Mouse (Mus musculus): ENCODE measurements around the gene 1700007K13Rik. TPM values are rescaled to one million over a fixed set of nuclear protein-coding genes. Genes with fewer than 3 reads are reported as not detected.
"Not testable (repeated sequence)": the region's sequence is repeated elsewhere in the genome, so short reads cannot be mapped to it uniquely, and the experiment has no call there.

The 1700007K13Rik gene
- polyA plus RNA-seq (2015; fragmentation: Nextera tagmentation; extraction: Ambion mirVana) = not detected in 2 replicates

- Histone ChIP-seq H3K4me1 (replicated peaks) (peaks cover 18% of the 10 kb centered on the region), H3K27ac (no peak within 1 kb of the TSS), H3K36me3 (peaks cover 20% of the 10 kb centered on the region), H3K4me3 (replicated peaks) (peak within 1 kb of the TSS; percentile 20), H3K9ac (peak within 1 kb of the TSS; percentile 26; the same call in 1 of the 2 replicates), H3K4me2 (replicated peaks) (peak within 1 kb of the TSS; percentile 70), H3K27me3 (replicated peaks) (no peaks in the 10 kb centered on the region), H3K9me3 (no peaks in the 10 kb centered on the region)
- WGBS = 5% methylated on average over 25 of the region's 25 CpGs
- ATAC-seq = peak; percentile 70
These were observed at the start of gene 1700007K13Rik for GRCm38 (mm10) chr2:28465836-28466518. Gene 1700007K13Rik (minus strand): TSS chr2:28466332.

GRCm38 (mm10) chr2:28514489-28514888 is 48.4 kb upstream of the 1700007K13Rik start:
- Histone ChIP-seq H3K4me1 (replicated peaks) (peaks cover 21% of the 10 kb centered on the region), H3K9me3 (no peaks in the 10 kb centered on the region), H3K9ac (peak overlapping the region; percentile 81; the same call in 1 of the 2 replicates), H3K27ac (no peak overlapping the region), H3K4me3 (replicated peaks) (peak overlapping the region; percentile 78; the same call in 1 of the 2 replicates), H3K4me2 (replicated peaks) (peak overlapping the region; percentile 98), H3K36me3 (no peaks in the 10 kb centered on the region), H3K27me3 (replicated peaks) (no peaks in the 10 kb centered on the region)
- no peak for ATAC-seq
- WGBS = 26% methylated on average over 5 of the region's 5 CpGs

- 4% methylated on average over 47 of the region's 47 CpGs for WGBS
These were observed 47.6 kb upstream of the 1700007K13Rik start for GRCm38 (mm10) chr2:28513431-28514370.

GRCm38 (mm10) chr2:28512798-28513401 is 46.8 kb upstream of the 1700007K13Rik start, which contains the start of gene Ralgds:
Gene Ralgds (plus strand): TSS chr2:28513125.
- no peaks in the 10 kb centered on the region for H3K27me3 ChIP-seq (replicated peaks)
- no peaks in the 10 kb centered on the region for H3K36me3 ChIP-seq
- peak within 1 kb of the TSS; percentile 98 for H3K4me2 ChIP-seq (replicated peaks)
- H3K4me1 ChIP-seq (replicated peaks) = peaks cover 17% of the 10 kb centered on the region
- H3K27ac ChIP-seq = peak within 1 kb of the TSS; percentile 78
- WGBS = under 1% methylated on average over 68 of the region's 71 CpGs
- peak; percentile 86 for ATAC-seq
- no peaks in the 10 kb centered on the region for H3K9me3 ChIP-seq
- H3K9ac ChIP-seq = peak within 1 kb of the TSS; percentile 81
- peak within 1 kb of the TSS; percentile 78 for H3K4me3 ChIP-seq (replicated peaks)

More at GRCm38 (mm10) chr2:28513431-28514370, 47.6 kb upstream of the 1700007K13Rik start:
- H3K36me3 ChIP-seq = no peaks in the 10 kb centered on the region
- H3K9me3 ChIP-seq = no peaks in the 10 kb centered on the region
- H3K4me2 ChIP-seq (replicated peaks) = peak overlapping the region; percentile 98
- H3K27me3 ChIP-seq (replicated peaks) = no peaks in the 10 kb centered on the region
- peak overlapping the region; percentile 78 for H3K4me3 ChIP-seq (replicated peaks)
- peak overlapping the region; percentile 81 for H3K9ac ChIP-seq
- peak; percentile 61 for ATAC-seq
- peak overlapping the region; percentile 78 for H3K27ac ChIP-seq
- peaks cover 21% of the 10 kb centered on the region for H3K4me1 ChIP-seq (replicated peaks)

GRCm38 (mm10) chr2:28511600-28511999 is 45.5 kb upstream of the 1700007K13Rik start:
- H3K4me2 ChIP-seq (replicated peaks); H3K27me3 ChIP-seq (replicated peaks); ATAC-seq; H3K27ac ChIP-seq; H3K4me1 ChIP-seq (replicated peaks); H3K9ac ChIP-seq; H3K36me3 ChIP-seq; H3K9me3 ChIP-seq; H3K4me3 ChIP-seq (replicated peaks): not testable (repeated sequence)
- WGBS = 53% methylated on average over 5 of the region's 5 CpGs

GRCm38 (mm10) chr2:28506291-28506690 is 40.2 kb upstream of the 1700007K13Rik start:
- Histone ChIP-seq H3K36me3 (no peaks in the 10 kb centered on the region), H3K4me1 (replicated peaks) (no peaks in the 10 kb centered on the region), H3K9ac (no peak overlapping the region), H3K27ac (no peak overlapping the region), H3K27me3 (replicated peaks) (no peaks in the 10 kb centered on the region), H3K4me3 (replicated peaks) (no peak overlapping the region), H3K9me3 (no peaks in the 10 kb centered on the region), H3K4me2 (replicated peaks) (no peak overlapping the region)
- WGBS = 83% methylated on average over 6 of the region's 6 CpGs
- ATAC-seq = no peak

GRCm38 (mm10) chr2:28505795-28506194 is 39.7 kb upstream of the 1700007K13Rik start, which contains the start of gene Gm10134:
Gene Gm10134 (plus strand): TSS chr2:28506095.
- ATAC-seq = no peak
- no peak within 1 kb of the TSS for H3K9ac ChIP-seq
- no peaks in the 10 kb centered on the region for H3K36me3 ChIP-seq
- no peaks in the 10 kb centered on the region for H3K9me3 ChIP-seq
- H3K4me2 ChIP-seq (replicated peaks) = no peak within 1 kb of the TSS
- H3K4me1 ChIP-seq (replicated peaks) = no peaks in the 10 kb centered on the region
- H3K27ac ChIP-seq = no peak within 1 kb of the TSS
- WGBS = 80% methylated on average over 3 of the region's 3 CpGs
- no peak within 1 kb of the TSS for H3K4me3 ChIP-seq (replicated peaks)
- H3K27me3 ChIP-seq (replicated peaks) = no peaks in the 10 kb centered on the region

GRCm38 (mm10) chr2:28504676-28505075 is 38.5 kb upstream of the 1700007K13Rik start:
- H3K4me2 ChIP-seq (replicated peaks) = no peak overlapping the region
- no peaks in the 10 kb centered on the region for H3K4me1 ChIP-seq (replicated peaks)
- H3K4me3 ChIP-seq (replicated peaks) = no peak overlapping the region
- no peaks in the 10 kb centered on the region for H3K36me3 ChIP-seq
- no peaks in the 10 kb centered on the region for H3K9me3 ChIP-seq
- ATAC-seq = no peak
- H3K9ac ChIP-seq = no peak overlapping the region
- no peaks in the 10 kb centered on the region for H3K27me3 ChIP-seq (replicated peaks)
- 90% methylated on average over 13 of the region's 13 CpGs for WGBS
- no peak overlapping the region for H3K27ac ChIP-seq

GRCm38 (mm10) chr2:28502987-28503386 is 36.9 kb upstream of the 1700007K13Rik start:
- Histone ChIP-seq H3K4me1 (replicated peaks) (no peaks in the 10 kb centered on the region), H3K4me3 (replicated peaks) (no peak overlapping the region), H3K27ac (no peak overlapping the region), H3K9me3 (no peaks in the 10 kb centered on the region), H3K36me3 (no peaks in the 10 kb centered on the region), H3K27me3 (replicated peaks) (no peaks in the 10 kb centered on the region), H3K9ac (no peak overlapping the region), H3K4me2 (replicated peaks) (no peak overlapping the region)
- ATAC-seq = no peak
- WGBS = 84% methylated on average over 10 of the region's 10 CpGs

GRCm38 (mm10) chr2:28498431-28498830 is 32.3 kb upstream of the 1700007K13Rik start:
- H3K36me3 ChIP-seq = no peaks in the 10 kb centered on the region
- no peak overlapping the region for H3K4me3 ChIP-seq (replicated peaks)
- 83% methylated on average over 4 of the region's 4 CpGs for WGBS
- no peak overlapping the region for H3K27ac ChIP-seq
- H3K9ac ChIP-seq = no peak overlapping the region
- no peaks in the 10 kb centered on the region for H3K27me3 ChIP-seq (replicated peaks)
- no peak overlapping the region for H3K4me2 ChIP-seq (replicated peaks)
- ATAC-seq = no peak
- no peaks in the 10 kb centered on the region for H3K9me3 ChIP-seq
- peaks cover 18% of the 10 kb centered on the region; the same call in 1 of the 2 replicates for H3K4me1 ChIP-seq (replicated peaks)

- Histone ChIP-seq H3K27me3 (replicated peaks) (no peaks in the 10 kb centered on the region), H3K27ac (no peak overlapping the region), H3K4me1 (replicated peaks) (peaks cover 18% of the 10 kb centered on the region; the same call in 1 of the 2 replicates), H3K9ac (no peak overlapping the region), H3K4me2 (replicated peaks) (peak overlapping the region; percentile 20; the same call in 1 of the 2 replicates), H3K4me3 (replicated peaks) (no peak overlapping the region), H3K9me3 (no peaks in the 10 kb centered on the region), H3K36me3 (no peaks in the 10 kb centered on the region)
- no peak for ATAC-seq
- 81% methylated on average over 5 of the region's 5 CpGs for WGBS
These were observed 31.4 kb upstream of the 1700007K13Rik start for GRCm38 (mm10) chr2:28497561-28497960.
